Mouse (Mus musculus): ENCODE results near the gene Epm2aip1. TPM values are rescaled to one million over a fixed set of nuclear protein-coding genes. Genes with fewer than 3 reads are reported as not detected.

Epm2aip1 gene
- polyA plus RNA-seq (2015; fragmentation: Nextera tagmentation; extraction: Ambion mirVana), result 24.2 and 24.4 TPM in 2 replicates

- Histone ChIP-seq H3K4me2 (ENCODE audit: low read depth, low read length) (peak within 1 kb of the TSS; percentile 83), H3K4me1 (replicated peaks; ENCODE audit: control insufficient read depth, insufficient read depth, low read length) (peaks cover 33% of the 10 kb centered on the region), H3K9ac (ENCODE audit: low read length) (peak within 1 kb of the TSS; percentile 97), H3K36me3 (ENCODE audit: control insufficient read depth, insufficient read depth, low read length) (peaks cover 3% of the 10 kb centered on the region; the same call in 1 of the 2 replicates), H3K4me3 (ENCODE audit: low read length) (peak within 1 kb of the TSS; percentile 98), H3K27ac (ENCODE audit: low read length) (peak within 1 kb of the TSS; percentile 98), H3K27me3 (ENCODE audit: control insufficient read depth, insufficient read depth, low read depth, low read length) (no peaks in the 10 kb centered on the region), H3K9me3 (ENCODE audit: control insufficient read depth, low read length) (no peaks in the 10 kb centered on the region)
- peak; percentile 99 for ATAC-seq (ENCODE audit: low read depth)
- under 1% methylated on average over 63 of the region's 64 CpGs for WGBS
Measured at GRCm38 (mm10) chr9:111271434-111272160, at the start of gene Epm2aip1, which contains the start of gene Mlh1. TSS of gene Epm2aip1 (plus strand) at chr9:111271929. TSS of gene Mlh1 (minus strand) at chr9:111271791.

DNA sequence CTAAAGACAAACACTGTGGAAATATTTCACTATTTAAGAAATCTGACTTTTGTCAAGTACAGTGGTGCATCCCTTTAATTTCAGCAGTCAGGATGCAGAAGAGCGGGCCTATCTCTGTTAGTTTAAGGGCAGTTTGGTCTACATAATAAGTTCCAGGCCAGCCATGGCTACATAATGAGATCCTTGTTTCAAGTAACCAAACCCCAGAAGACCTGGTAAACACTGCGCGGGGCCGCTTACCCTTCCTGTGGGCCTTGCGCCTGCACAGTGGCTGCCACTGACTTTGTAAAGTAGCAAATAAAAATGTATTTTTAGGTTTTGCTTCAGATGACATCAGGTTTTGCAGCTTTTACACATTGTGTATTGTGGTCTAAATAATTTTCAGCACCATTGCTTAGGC lies 48.3 kb upstream of the Epm2aip1 start:
- Histone ChIP-seq H3K36me3 (ENCODE audit: control insufficient read depth, insufficient read depth, low read length) (peaks cover 25% of the 10 kb centered on the region), H3K4me2 (ENCODE audit: low read depth, low read length) (no peak overlapping the region), H3K9me3 (ENCODE audit: control insufficient read depth, low read length) (no peaks in the 10 kb centered on the region), H3K27ac (ENCODE audit: low read length) (no peak overlapping the region), H3K4me3 (ENCODE audit: low read length) (no peak overlapping the region), H3K9ac (ENCODE audit: low read length) (no peak overlapping the region), H3K4me1 (replicated peaks; ENCODE audit: control insufficient read depth, insufficient read depth, low read length) (no peaks in the 10 kb centered on the region), H3K27me3 (ENCODE audit: control insufficient read depth, insufficient read depth, low read depth, low read length) (no peaks in the 10 kb centered on the region)
- WGBS, result 94% methylated on average over 5 of the region's 5 CpGs
- no peak for ATAC-seq (ENCODE audit: low read depth)

- H3K27ac ChIP-seq (ENCODE audit: low read length), result no peak overlapping the region
- H3K9ac ChIP-seq (ENCODE audit: low read length), result no peak overlapping the region
- no peak overlapping the region for H3K4me3 ChIP-seq (ENCODE audit: low read length)
- H3K9me3 ChIP-seq (ENCODE audit: control insufficient read depth, low read length), result no peaks in the 10 kb centered on the region
- no peak for ATAC-seq (ENCODE audit: low read depth)
- no peak overlapping the region for H3K4me2 ChIP-seq (ENCODE audit: low read depth, low read length)
- peaks cover 31% of the 10 kb centered on the region for H3K36me3 ChIP-seq (ENCODE audit: control insufficient read depth, insufficient read depth, low read length)
- no peaks in the 10 kb centered on the region for H3K27me3 ChIP-seq (ENCODE audit: control insufficient read depth, insufficient read depth, low read depth, low read length)
- 70% methylated on average over 5 of the region's 5 CpGs for WGBS
- H3K4me1 ChIP-seq (replicated peaks; ENCODE audit: control insufficient read depth, insufficient read depth, low read length), result no peaks in the 10 kb centered on the region
Measured at GRCm38 (mm10) chr9:111228446-111228845, 43.3 kb upstream of the Epm2aip1 start.

GRCm38 (mm10) chr9:111234701-111235100 lies 37.0 kb upstream of the Epm2aip1 start:
- H3K9ac ChIP-seq (ENCODE audit: low read length), result no peak overlapping the region
- no peak for ATAC-seq (ENCODE audit: low read depth)
- no peak overlapping the region for H3K4me3 ChIP-seq (ENCODE audit: low read length)
- H3K9me3 ChIP-seq (ENCODE audit: control insufficient read depth, low read length), result no peaks in the 10 kb centered on the region
- H3K27me3 ChIP-seq (ENCODE audit: control insufficient read depth, insufficient read depth, low read depth, low read length), result no peaks in the 10 kb centered on the region
- H3K27ac ChIP-seq (ENCODE audit: low read length), result no peak overlapping the region
- no peak overlapping the region for H3K4me2 ChIP-seq (ENCODE audit: low read depth, low read length)
- no peaks in the 10 kb centered on the region for H3K4me1 ChIP-seq (replicated peaks; ENCODE audit: control insufficient read depth, insufficient read depth, low read length)
- H3K36me3 ChIP-seq (ENCODE audit: control insufficient read depth, insufficient read depth, low read length), result peaks cover 19% of the 10 kb centered on the region
- WGBS, result 89% methylated on average over 9 of the region's 9 CpGs

GRCm38 (mm10) chr9:111237726-111238125 lies 34.0 kb upstream of the Epm2aip1 start:
- no peak overlapping the region for H3K4me3 ChIP-seq (ENCODE audit: low read length)
- H3K36me3 ChIP-seq (ENCODE audit: control insufficient read depth, insufficient read depth, low read length), result peaks cover 26% of the 10 kb centered on the region
- H3K27ac ChIP-seq (ENCODE audit: low read length), result no peak overlapping the region
- no peak overlapping the region for H3K4me2 ChIP-seq (ENCODE audit: low read depth, low read length)
- no peaks in the 10 kb centered on the region for H3K27me3 ChIP-seq (ENCODE audit: control insufficient read depth, insufficient read depth, low read depth, low read length)
- H3K9ac ChIP-seq (ENCODE audit: low read length), result no peak overlapping the region
- no peak for ATAC-seq (ENCODE audit: low read depth)
- no peaks in the 10 kb centered on the region for H3K4me1 ChIP-seq (replicated peaks; ENCODE audit: control insufficient read depth, insufficient read depth, low read length)
- H3K9me3 ChIP-seq (ENCODE audit: control insufficient read depth, low read length), result no peaks in the 10 kb centered on the region

GRCm38 (mm10) chr9:111239821-111240220 lies 31.9 kb upstream of the Epm2aip1 start:
- Histone ChIP-seq H3K9me3 (ENCODE audit: control insufficient read depth, low read length) (no peaks in the 10 kb centered on the region), H3K36me3 (ENCODE audit: control insufficient read depth, insufficient read depth, low read length) (peaks cover 19% of the 10 kb centered on the region)
- ATAC-seq (ENCODE audit: low read depth), result no peak

GRCm38 (mm10) chr9:111243384-111243783 lies 28.3 kb upstream of the Epm2aip1 start:
- peaks cover 19% of the 10 kb centered on the region for H3K36me3 ChIP-seq (ENCODE audit: control insufficient read depth, insufficient read depth, low read length)
- H3K27ac ChIP-seq (ENCODE audit: low read length), result no peak overlapping the region
- no peak overlapping the region for H3K4me3 ChIP-seq (ENCODE audit: low read length)
- H3K4me2 ChIP-seq (ENCODE audit: low read depth, low read length), result no peak overlapping the region
- 86% methylated on average over 6 of the region's 6 CpGs for WGBS
- H3K9ac ChIP-seq (ENCODE audit: low read length), result no peak overlapping the region
- no peaks in the 10 kb centered on the region for H3K27me3 ChIP-seq (ENCODE audit: control insufficient read depth, insufficient read depth, low read depth, low read length)
- H3K9me3 ChIP-seq (ENCODE audit: control insufficient read depth, low read length), result no peaks in the 10 kb centered on the region
- ATAC-seq (ENCODE audit: low read depth), result no peak
- no peaks in the 10 kb centered on the region for H3K4me1 ChIP-seq (replicated peaks; ENCODE audit: control insufficient read depth, insufficient read depth, low read length)

More at GRCm38 (mm10) chr9:111239821-111240220, 31.9 kb upstream of the Epm2aip1 start:
- H3K9ac ChIP-seq (ENCODE audit: low read length), result no peak overlapping the region
- WGBS, result 86% methylated on average over 4 of the region's 4 CpGs
- no peak overlapping the region for H3K4me3 ChIP-seq (ENCODE audit: low read length)
- H3K4me2 ChIP-seq (ENCODE audit: low read depth, low read length), result no peak overlapping the region
- no peaks in the 10 kb centered on the region for H3K27me3 ChIP-seq (ENCODE audit: control insufficient read depth, insufficient read depth, low read depth, low read length)
- H3K4me1 ChIP-seq (replicated peaks; ENCODE audit: control insufficient read depth, insufficient read depth, low read length), result no peaks in the 10 kb centered on the region
- H3K27ac ChIP-seq (ENCODE audit: low read length), result no peak overlapping the region

GRCm38 (mm10) chr9:111245546-111245945 lies 26.2 kb upstream of the Epm2aip1 start:
- Histone ChIP-seq H3K27ac (ENCODE audit: low read length) (no peak overlapping the region), H3K4me2 (ENCODE audit: low read depth, low read length) (no peak overlapping the region), H3K36me3 (ENCODE audit: control insufficient read depth, insufficient read depth, low read length) (peaks cover 22% of the 10 kb centered on the region), H3K9ac (ENCODE audit: low read length) (no peak overlapping the region), H3K4me1 (replicated peaks; ENCODE audit: control insufficient read depth, insufficient read depth, low read length) (no peaks in the 10 kb centered on the region), H3K4me3 (ENCODE audit: low read length) (no peak overlapping the region), H3K9me3 (ENCODE audit: control insufficient read depth, low read length) (no peaks in the 10 kb centered on the region), H3K27me3 (ENCODE audit: control insufficient read depth, insufficient read depth, low read depth, low read length) (no peaks in the 10 kb centered on the region)
- WGBS, result 85% methylated on average over 6 of the region's 6 CpGs
- no peak for ATAC-seq (ENCODE audit: low read depth)

DNA sequence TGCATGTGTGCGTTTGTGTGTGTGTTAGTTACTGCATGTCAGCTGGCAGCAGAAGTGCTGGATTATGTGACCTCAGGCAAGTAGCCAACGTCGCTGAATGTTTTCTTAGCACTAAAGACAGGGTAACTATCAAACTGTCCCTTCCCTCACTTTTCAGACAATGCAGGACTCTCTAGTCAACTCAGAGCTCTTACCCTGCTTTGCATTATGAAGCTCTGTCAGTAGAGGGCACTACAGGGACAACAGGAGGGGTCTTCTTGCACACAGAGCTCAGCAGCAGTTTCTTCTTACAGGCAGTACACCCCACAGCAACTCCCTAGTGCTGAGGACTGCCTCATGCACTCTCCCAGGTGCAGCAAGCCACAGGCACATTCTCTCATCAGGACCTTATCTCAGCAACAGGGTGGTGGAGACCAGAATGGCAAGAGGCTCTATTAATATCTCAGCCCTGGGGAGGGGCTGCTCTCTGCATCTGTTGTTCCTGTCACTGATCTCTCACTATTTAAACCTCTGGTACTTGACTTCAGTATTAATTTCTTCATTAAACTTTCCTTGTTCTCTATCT lies 24.0 kb upstream of the Epm2aip1 start:
- Histone ChIP-seq H3K27me3 (ENCODE audit: control insufficient read depth, insufficient read depth, low read depth, low read length) (no peaks in the 10 kb centered on the region), H3K4me3 (ENCODE audit: low read length) (no peak overlapping the region), H3K9me3 (ENCODE audit: control insufficient read depth, low read length) (no peaks in the 10 kb centered on the region), H3K4me1 (replicated peaks; ENCODE audit: control insufficient read depth, insufficient read depth, low read length) (no peaks in the 10 kb centered on the region), H3K27ac (ENCODE audit: low read length) (no peak overlapping the region), H3K4me2 (ENCODE audit: low read depth, low read length) (no peak overlapping the region), H3K9ac (ENCODE audit: low read length) (no peak overlapping the region), H3K36me3 (ENCODE audit: control insufficient read depth, insufficient read depth, low read length) (peaks cover 24% of the 10 kb centered on the region)
- ATAC-seq (ENCODE audit: low read depth), result no peak
- 76% methylated on average over 3 of the region's 3 CpGs for WGBS
